Mouse (Mus musculus) liver, embryonic 14.5 days (tissue): ENCODE data around the gene Acin1.

Experiments used
- CTCF ChIP-seq: IDR thresholded peaks from 2 replicates; pipeline ENCODE4 v1.5.1; 2016; ENCODE audit warnings: antibody characterized with exemption, low read depth, control low read depth
- EP300 ChIP-seq: IDR thresholded peaks from 2 replicates; pipeline ENCODE4 v1.6.1; 2016; ENCODE audit warnings: antibody characterized with exemption, low read depth

DNA sequence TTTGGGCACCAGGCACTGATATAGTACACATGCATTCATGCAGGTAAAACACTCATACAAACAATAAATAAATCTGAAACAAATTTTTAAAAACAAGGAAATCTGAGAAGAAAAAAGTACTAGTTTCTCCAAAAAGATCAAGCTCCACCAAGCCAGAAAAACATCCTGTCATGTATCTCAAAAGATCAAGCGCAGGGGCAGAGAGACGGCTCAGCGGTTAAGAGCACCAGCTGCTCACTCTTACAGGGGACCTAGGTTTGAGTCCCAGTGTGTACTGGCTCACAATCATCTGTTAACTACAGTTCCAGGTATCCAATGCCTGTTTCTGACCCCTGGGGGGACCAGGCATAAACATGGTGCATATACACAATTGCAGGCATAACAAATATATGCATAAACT lies 4.3 kb downstream of the Acin1 start:
- no peak for TF ChIP-seq CTCF
- no peak for TF ChIP-seq EP300
